Mouse (Mus musculus): ENCODE measurements around the gene Limd1. TPM values are rescaled to one million over a fixed set of nuclear protein-coding genes. Genes with fewer than 3 reads are reported as not detected.

The Limd1 gene
- polyA plus RNA-seq, 1 experiment from 2014 or later, result 49.0 TPM

- Histone ChIP-seq H3K4me2 (replicated peaks) (no peak overlapping the region), H3K27ac (no peak overlapping the region), H3K36me3 (peaks cover 24% of the 10 kb centered on the region), H3K9me3 (no peaks in the 10 kb centered on the region), H3K4me1 (no peaks in the 10 kb centered on the region), H3K27me3 (no peaks in the 10 kb centered on the region), H3K9ac (no peak overlapping the region), H3K4me3 (no peak overlapping the region)
- no peak for ATAC-seq (ENCODE audit: insufficient number of reproducible peaks, insufficient read depth, low FRiP score, low TSS enrichment)
- 8% methylated on average over 2 of the region's 2 CpGs for WGBS
Measured at GRCm38 (mm10) chr9:123504325-123504724, 25.8 kb downstream of the Limd1 start.

GRCm38 (mm10) chr9:123505598-123505997, 27.1 kb downstream of the Limd1 start:
- no peaks in the 10 kb centered on the region for H3K27me3 ChIP-seq
- no peak overlapping the region for H3K4me3 ChIP-seq
- H3K4me1 ChIP-seq, result no peaks in the 10 kb centered on the region
- no peak overlapping the region for H3K9ac ChIP-seq
- no peaks in the 10 kb centered on the region for H3K9me3 ChIP-seq
- H3K36me3 ChIP-seq, result peaks cover 20% of the 10 kb centered on the region
- ATAC-seq (ENCODE audit: insufficient number of reproducible peaks, insufficient read depth, low FRiP score, low TSS enrichment), result no peak
- 79% methylated on average over 1 of the region's 1 CpGs for WGBS
- no peak overlapping the region for H3K4me2 ChIP-seq (replicated peaks)
- no peak overlapping the region for H3K27ac ChIP-seq

GRCm38 (mm10) chr9:123506270-123507146, 28.0 kb downstream of the Limd1 start:
- ATAC-seq (ENCODE audit: insufficient number of reproducible peaks, insufficient read depth, low FRiP score, low TSS enrichment), result no peak
- no peaks in the 10 kb centered on the region for H3K9me3 ChIP-seq
- 79% methylated on average over 4 of the region's 4 CpGs for WGBS
- no peaks in the 10 kb centered on the region for H3K4me1 ChIP-seq
- H3K4me3 ChIP-seq, result no peak overlapping the region
- H3K9ac ChIP-seq, result no peak overlapping the region
- no peak overlapping the region for H3K4me2 ChIP-seq (replicated peaks)
- H3K27ac ChIP-seq, result no peak overlapping the region
- peaks cover 23% of the 10 kb centered on the region for H3K36me3 ChIP-seq
- no peaks in the 10 kb centered on the region for H3K27me3 ChIP-seq

GRCm38 (mm10) chr9:123507380-123507779, 28.9 kb downstream of the Limd1 start:
- H3K27me3 ChIP-seq, result no peaks in the 10 kb centered on the region
- WGBS, result 85% methylated on average over 2 of the region's 2 CpGs
- no peaks in the 10 kb centered on the region for H3K4me1 ChIP-seq
- no peak overlapping the region for H3K4me2 ChIP-seq (replicated peaks)
- no peak for ATAC-seq (ENCODE audit: insufficient number of reproducible peaks, insufficient read depth, low FRiP score, low TSS enrichment)
- H3K36me3 ChIP-seq, result peaks cover 27% of the 10 kb centered on the region
- no peaks in the 10 kb centered on the region for H3K9me3 ChIP-seq
- no peak overlapping the region for H3K4me3 ChIP-seq
- no peak overlapping the region for H3K27ac ChIP-seq
- H3K9ac ChIP-seq, result no peak overlapping the region

GRCm38 (mm10) chr9:123508986-123509385, 30.5 kb downstream of the Limd1 start:
- Histone ChIP-seq H3K4me2 (replicated peaks) (no peak overlapping the region), H3K4me3 (no peak overlapping the region), H3K27me3 (no peaks in the 10 kb centered on the region), H3K4me1 (no peaks in the 10 kb centered on the region), H3K9ac (no peak overlapping the region), H3K36me3 (peaks cover 32% of the 10 kb centered on the region), H3K9me3 (no peaks in the 10 kb centered on the region), H3K27ac (no peak overlapping the region)
- ATAC-seq (ENCODE audit: insufficient number of reproducible peaks, insufficient read depth, low FRiP score, low TSS enrichment), result no peak
- WGBS, result 91% methylated on average over 2 of the region's 2 CpGs

DNA sequence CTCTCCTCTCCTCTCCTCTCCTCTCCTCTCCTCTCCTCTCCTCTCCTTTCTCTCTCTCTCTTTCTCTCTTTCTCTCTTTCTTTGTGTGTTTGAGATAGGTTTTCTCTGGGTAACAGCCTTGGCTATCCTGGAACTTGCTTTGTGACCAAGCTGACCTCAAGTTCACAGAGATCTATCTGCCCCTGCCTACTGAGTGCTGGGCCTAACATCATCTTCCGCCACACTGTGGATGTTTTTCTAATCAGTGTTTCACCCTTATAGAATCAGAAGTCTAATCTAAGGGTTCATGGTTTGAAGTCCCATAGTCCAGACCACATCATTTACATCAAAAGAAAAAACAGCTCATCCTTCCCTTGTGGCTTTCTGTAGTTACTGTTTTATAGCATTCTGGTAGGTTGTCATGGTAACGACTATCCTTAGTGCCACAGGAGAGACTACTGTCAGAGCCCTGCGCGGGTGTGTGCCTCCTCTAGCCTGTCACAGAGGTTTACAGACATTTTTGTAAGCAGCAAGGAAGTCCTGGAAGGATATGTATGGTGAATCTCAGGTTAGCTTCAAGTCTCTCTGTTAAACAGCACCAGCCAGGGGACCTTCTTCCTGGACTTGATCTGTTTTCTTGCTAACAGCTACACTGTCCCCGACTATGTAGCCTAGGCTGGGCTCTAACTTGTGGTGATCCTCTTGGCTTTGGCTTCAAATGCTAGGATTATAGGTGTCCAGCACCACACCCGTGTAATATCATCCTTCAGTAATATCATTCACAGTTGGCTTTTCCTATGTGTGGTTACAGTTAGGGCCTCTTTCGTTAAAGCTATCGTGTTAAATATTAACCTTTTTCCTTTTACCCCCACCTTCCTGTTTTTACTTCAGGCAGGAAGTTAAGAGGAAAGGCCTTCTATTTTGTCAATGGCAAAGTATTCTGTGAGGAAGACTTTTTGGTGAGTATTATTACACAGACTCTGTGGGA, 31.4 kb downstream of the Limd1 start:
- no peak for ATAC-seq (ENCODE audit: insufficient number of reproducible peaks, insufficient read depth, low FRiP score, low TSS enrichment)
- H3K36me3 ChIP-seq, result peaks cover 32% of the 10 kb centered on the region
- H3K27me3 ChIP-seq, result no peaks in the 10 kb centered on the region
- H3K4me2 ChIP-seq (replicated peaks), result no peak overlapping the region
- no peak overlapping the region for H3K27ac ChIP-seq
- H3K9ac ChIP-seq, result no peak overlapping the region
- H3K9me3 ChIP-seq, result no peaks in the 10 kb centered on the region
- H3K4me1 ChIP-seq, result no peaks in the 10 kb centered on the region
- H3K4me3 ChIP-seq, result no peak overlapping the region
- 88% methylated on average over 8 of the region's 8 CpGs for WGBS

DNA sequence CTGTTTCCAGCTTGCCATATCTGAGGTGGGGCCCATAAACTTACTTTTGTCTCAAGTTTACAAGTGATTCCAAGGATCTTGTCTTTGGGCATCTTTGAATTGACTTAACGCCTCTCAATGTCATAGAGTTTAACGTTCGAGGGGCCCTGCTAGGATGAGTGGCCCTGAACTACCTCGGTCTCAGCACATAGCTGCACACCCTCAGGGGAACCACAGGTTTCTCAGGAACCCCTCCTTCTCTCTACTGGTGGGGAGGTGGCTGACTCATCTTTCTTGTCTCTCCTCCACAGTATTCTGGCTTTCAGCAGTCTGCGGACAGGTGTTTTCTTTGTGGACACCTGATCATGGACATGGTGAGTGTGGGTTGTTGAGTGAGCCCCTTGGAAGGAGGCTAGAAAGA, 32.4 kb downstream of the Limd1 start:
- H3K36me3 ChIP-seq, result peaks cover 32% of the 10 kb centered on the region
- WGBS, result 86% methylated on average over 5 of the region's 5 CpGs
- no peak for ATAC-seq (ENCODE audit: insufficient number of reproducible peaks, insufficient read depth, low FRiP score, low TSS enrichment)

GRCm38 (mm10) chr9:123512482-123512881, 34.0 kb downstream of the Limd1 start:
- Histone ChIP-seq H3K4me3 (no peak overlapping the region), H3K27ac (no peak overlapping the region), H3K4me1 (no peaks in the 10 kb centered on the region), H3K9me3 (no peaks in the 10 kb centered on the region), H3K36me3 (peaks cover 45% of the 10 kb centered on the region), H3K4me2 (replicated peaks) (no peak overlapping the region), H3K27me3 (no peaks in the 10 kb centered on the region), H3K9ac (no peak overlapping the region)
- 92% methylated on average over 2 of the region's 2 CpGs for WGBS
- no peak for ATAC-seq (ENCODE audit: insufficient number of reproducible peaks, insufficient read depth, low FRiP score, low TSS enrichment)

More for the DNA sequence above, 32.4 kb downstream of the Limd1 start:
- H3K4me1 ChIP-seq, result no peaks in the 10 kb centered on the region
- H3K27ac ChIP-seq, result no peak overlapping the region
- no peak overlapping the region for H3K4me2 ChIP-seq (replicated peaks)
- H3K27me3 ChIP-seq, result no peaks in the 10 kb centered on the region
- no peak overlapping the region for H3K9ac ChIP-seq
- H3K9me3 ChIP-seq, result no peaks in the 10 kb centered on the region
- no peak overlapping the region for H3K4me3 ChIP-seq

- ATAC-seq (ENCODE audit: insufficient number of reproducible peaks, insufficient read depth, low FRiP score, low TSS enrichment), result no peak
- H3K4me3 ChIP-seq, result no peak overlapping the region
- H3K4me2 ChIP-seq (replicated peaks), result no peak overlapping the region
- no peak overlapping the region for H3K9ac ChIP-seq
- H3K27me3 ChIP-seq, result no peaks in the 10 kb centered on the region
- H3K36me3 ChIP-seq, result peaks cover 70% of the 10 kb centered on the region
- no peak overlapping the region for H3K27ac ChIP-seq
- no peaks in the 10 kb centered on the region for H3K4me1 ChIP-seq
- no peaks in the 10 kb centered on the region for H3K9me3 ChIP-seq
- WGBS, result 80% methylated on average over 2 of the region's 2 CpGs
Measured at GRCm38 (mm10) chr9:123515087-123515486, 36.6 kb downstream of the Limd1 start.

DNA sequence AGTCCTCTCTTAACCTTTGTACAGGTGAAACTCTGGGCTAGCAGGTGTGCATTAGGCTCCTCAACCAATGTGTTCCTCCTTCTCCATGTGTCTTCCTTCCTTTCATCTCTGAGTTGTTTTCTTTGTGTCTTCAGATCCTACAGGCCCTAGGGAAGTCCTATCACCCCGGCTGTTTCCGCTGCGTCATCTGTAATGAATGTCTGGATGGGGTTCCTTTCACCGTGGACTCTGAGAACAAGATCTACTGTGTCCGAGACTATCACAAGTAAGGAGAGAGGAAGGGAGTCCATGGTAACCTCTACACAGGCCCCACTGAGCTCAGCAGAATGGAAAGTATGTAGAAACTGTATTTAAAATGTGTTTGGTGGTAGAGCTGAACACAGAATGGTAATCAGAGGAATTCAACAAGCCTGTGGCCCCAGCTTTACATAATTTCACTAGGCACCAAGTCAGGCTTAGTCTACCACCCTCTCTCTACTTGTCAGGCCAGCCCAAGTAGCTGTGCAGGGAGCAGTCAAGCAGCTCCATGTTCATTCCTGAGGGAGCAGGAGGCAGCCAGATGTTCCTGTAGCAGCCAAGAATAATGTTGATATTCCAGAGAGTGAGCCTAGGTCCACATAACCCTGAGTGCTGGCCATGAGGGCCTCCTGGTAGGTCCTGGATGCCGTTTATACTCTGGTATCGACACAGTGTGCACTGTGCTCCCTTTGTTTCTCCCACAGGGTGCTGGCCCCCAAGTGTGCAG, 38.3 kb downstream of the Limd1 start:
- no peak overlapping the region for H3K27ac ChIP-seq
- no peaks in the 10 kb centered on the region for H3K9me3 ChIP-seq
- WGBS, result 89% methylated on average over 7 of the region's 7 CpGs
- no peak overlapping the region for H3K4me2 ChIP-seq (replicated peaks)
- H3K9ac ChIP-seq, result no peak overlapping the region
- H3K4me1 ChIP-seq, result no peaks in the 10 kb centered on the region
- ATAC-seq (ENCODE audit: insufficient number of reproducible peaks, insufficient read depth, low FRiP score, low TSS enrichment), result no peak
- no peaks in the 10 kb centered on the region for H3K27me3 ChIP-seq
- H3K4me3 ChIP-seq, result no peak overlapping the region
- peaks cover 61% of the 10 kb centered on the region for H3K36me3 ChIP-seq
